Mouse (Mus musculus) liver, embryonic 14.5 days (tissue): ENCODE measurements around the gene Exosc5.

Source experiments
- CTCF ChIP-seq: IDR thresholded peaks from 2 replicates; pipeline ENCODE4 v1.5.1; 2016; ENCODE audit warnings: antibody characterized with exemption, low read depth, control low read depth
- EP300 ChIP-seq: IDR thresholded peaks from 2 replicates; pipeline ENCODE4 v1.6.1; 2016; ENCODE audit warnings: antibody characterized with exemption, low read depth

- no peak for TF ChIP-seq CTCF
- TF ChIP-seq EP300 = no peak
Observed at GRCm38 (mm10) chr7:25674297-25674696, 15.3 kb downstream of the Exosc5 start.
